Mouse (Mus musculus) lung, embryonic 14.5 days (tissue): Measurements from ENCODE around the gene Gm826. TPM values are rescaled to one million over a fixed set of nuclear protein-coding genes. Genes with fewer than 3 reads are reported as not detected.
A peak's percentile ranks its signal among the peaks of the same experiment; 100 is the strongest.

Experiments
- ATAC-seq: fragments of 200-750 bp; cut with Nextera tagmentation; 2 replicates; pipeline ENCODE4 v1.8.0; 2017; ENCODE audit warnings: mild to moderate bottlenecking, moderate TSS enrichment, moderate library complexity; ENCODE audit not compliant: insufficient read depth
- DNase-seq: peaks from one replicate; pipeline ENCODE4 v3.0.0-alpha.2; 2015
- H3K27ac ChIP-seq: fragments of 300-500 bp; sonication (generic); 2 replicates; pipeline ENCODE4 v1.5.1; 2014; ENCODE audit warnings: low read depth, mild to moderate bottlenecking, moderate library complexity
- H3K27me3 ChIP-seq: fragments of 300-500 bp; sonication (generic); 2 replicates; pipeline ENCODE4 v1.6.1; 2014; ENCODE audit warnings: low read length, control low read depth; ENCODE audit not compliant: insufficient read depth
- H3K36me3 ChIP-seq: fragments of 300-500 bp; sonication (generic); 2 replicates; pipeline ENCODE4 v1.6.1; 2014; ENCODE audit warnings: control low read depth; ENCODE audit not compliant: insufficient read depth
- H3K4me1 ChIP-seq: fragments of 300-500 bp; sonication (generic); 2 replicates; pipeline ENCODE4 v1.6.1; 2014; ENCODE audit warnings: antibody characterized with exemption, control low read depth; ENCODE audit not compliant: insufficient read depth
- H3K4me2 ChIP-seq: fragments of 300-500 bp; sonication (generic); 2 replicates; pipeline ENCODE4 v1.6.1; 2014; ENCODE audit warnings: mild to moderate bottlenecking
- H3K4me3 ChIP-seq: fragments of 300-500 bp; sonication (generic); 2 replicates; pipeline ENCODE4 v1.5.1; 2014; ENCODE audit warnings: low read depth, low read length
- H3K9ac ChIP-seq: fragments of 300-500 bp; sonication (generic); 2 replicates; pipeline ENCODE4 v1.6.1; 2014
- H3K9me3 ChIP-seq: fragments of 300-500 bp; sonication (generic); 2 replicates; pipeline ENCODE4 v1.6.1; 2016; ENCODE audit warnings: low read depth, low read length, control low read depth
- CTCF ChIP-seq: IDR thresholded peaks from 2 replicates; pipeline ENCODE4 v1.5.1; 2016; ENCODE audit warnings: antibody characterized with exemption, low read depth
- WGBS: fragments of 180-500 bp; shearing (Covaris S2); extraction: QIAGEN DNeasy Blood & Tissue Kit; methylation state at CpG from one replicate; pipeline ENCODE4 v1.1.7; 2014; 5-methylcytosine and 5-hydroxymethylcytosine counted together
- polyA plus RNA-seq: library from polyadenylated mRNA; unstranded; fragments of >200 nt; fragmentation: Nextera tagmentation; extraction: Ambion mirVana; gene quantifications from 2 replicates; pipeline ENCODE4 v1.2.1, GENCODE M21; 2014

Gm826 gene
- polyA plus RNA-seq, 1 experiment from 2014 or later, result 0.70 TPM

- Histone ChIP-seq H3K4me3 (no peak overlapping the region), H3K36me3 (no peaks in the 10 kb centered on the region), H3K27ac (no peak overlapping the region), H3K4me1 (peaks cover 6% of the 10 kb centered on the region; the same call in 1 of the 2 replicates), H3K27me3 (peaks cover 81% of the 10 kb centered on the region), H3K9ac (no peak overlapping the region), H3K9me3 (no peaks in the 10 kb centered on the region), H3K4me2 (no peak overlapping the region)
- TF ChIP-seq CTCF, result no peak
- DNase-seq (no peak), ATAC-seq (no peak)
- 23% methylated on average over 4 of the region's 4 CpGs for WGBS
These were observed 29.2 kb upstream of the Gm826 start for GRCm38 (mm10) chr2:160363201-160363600.

- WGBS, result 10% methylated on average over 16 of the region's 16 CpGs
- TF ChIP-seq CTCF, result no peak
- Histone ChIP-seq H3K27me3 (peaks cover 87% of the 10 kb centered on the region), H3K27ac (no peak overlapping the region), H3K4me1 (peaks cover 6% of the 10 kb centered on the region; the same call in 1 of the 2 replicates), H3K4me2 (no peak overlapping the region), H3K9me3 (no peaks in the 10 kb centered on the region), H3K4me3 (no peak overlapping the region), H3K9ac (no peak overlapping the region), H3K36me3 (no peaks in the 10 kb centered on the region)
- DNase-seq, result no peak
- ATAC-seq, result no peak
These were observed 27.6 kb upstream of the Gm826 start for GRCm38 (mm10) chr2:160361442-160362121.

GRCm38 (mm10) chr2:160360234-160360874, 26.4 kb upstream of the Gm826 start:
- Histone ChIP-seq H3K27ac (no peak overlapping the region), H3K27me3 (peaks cover 75% of the 10 kb centered on the region), H3K9me3 (no peaks in the 10 kb centered on the region), H3K4me2 (no peak overlapping the region), H3K4me3 (no peak overlapping the region), H3K4me1 (no peaks in the 10 kb centered on the region), H3K36me3 (no peaks in the 10 kb centered on the region), H3K9ac (no peak overlapping the region)
- no peak for ATAC-seq
- WGBS, result 8% methylated on average over 8 of the region's 8 CpGs
- no peak for DNase-seq
- no peak for TF ChIP-seq CTCF

- Histone ChIP-seq H3K27me3 (peaks cover 65% of the 10 kb centered on the region), H3K36me3 (no peaks in the 10 kb centered on the region), H3K9me3 (no peaks in the 10 kb centered on the region), H3K4me1 (0 out of 2 replicates have a peak, but pooled peaks cover under 1% of the 10 kb centered on the region), H3K27ac (no peak overlapping the region), H3K4me2 (no peak overlapping the region), H3K9ac (no peak overlapping the region), H3K4me3 (no peak overlapping the region)
- ATAC-seq (no peak), DNase-seq (peak; percentile 59)
- 3% methylated on average over 4 of the region's 4 CpGs for WGBS
- TF ChIP-seq CTCF, result no peak
These were observed 24.9 kb upstream of the Gm826 start for GRCm38 (mm10) chr2:160358896-160359295.

- Histone ChIP-seq H3K36me3 (no peaks in the 10 kb centered on the region), H3K9me3 (no peaks in the 10 kb centered on the region), H3K4me1 (0 out of 2 replicates have a peak, but pooled peaks cover 4% of the 10 kb centered on the region), H3K9ac (no peak overlapping the region), H3K27me3 (peaks cover 52% of the 10 kb centered on the region), H3K27ac (no peak overlapping the region), H3K4me2 (no peak overlapping the region), H3K4me3 (no peak overlapping the region)
- TF ChIP-seq CTCF, result no peak
- 40% methylated on average over 4 of the region's 4 CpGs for WGBS
- DNase-seq (no peak), ATAC-seq (no peak)
These were observed 23.5 kb upstream of the Gm826 start for GRCm38 (mm10) chr2:160357442-160357841.

GRCm38 (mm10) chr2:160356132-160356531, 22.2 kb upstream of the Gm826 start:
- no peak overlapping the region for H3K4me2 ChIP-seq
- H3K27me3 ChIP-seq, result peaks cover 39% of the 10 kb centered on the region
- WGBS, result 32% methylated on average over 5 of the region's 5 CpGs
- 0 out of 2 replicates have a peak, but pooled peaks cover 4% of the 10 kb centered on the region for H3K4me1 ChIP-seq
- H3K9me3 ChIP-seq, result no peaks in the 10 kb centered on the region
- no peak overlapping the region for H3K27ac ChIP-seq
- no peak overlapping the region for H3K9ac ChIP-seq
- DNase-seq, result peak; percentile 54
- TF ChIP-seq CTCF, result peak; percentile 67
- H3K4me3 ChIP-seq, result no peak overlapping the region
- ATAC-seq, result no peak
- H3K36me3 ChIP-seq, result no peaks in the 10 kb centered on the region

- WGBS, result 56% methylated on average over 2 of the region's 2 CpGs
- DNase-seq (no peak), ATAC-seq (no peak)
- no peak overlapping the region for H3K4me3 ChIP-seq
- no peaks in the 10 kb centered on the region for H3K9me3 ChIP-seq
- peak; percentile 24; the same call in 1 of the 2 replicates for TF ChIP-seq CTCF
- no peaks in the 10 kb centered on the region for H3K36me3 ChIP-seq
- no peak overlapping the region for H3K9ac ChIP-seq
- peaks cover 21% of the 10 kb centered on the region for H3K27me3 ChIP-seq
- H3K4me2 ChIP-seq, result no peak overlapping the region
- H3K27ac ChIP-seq, result no peak overlapping the region
- 0 out of 2 replicates have a peak, but pooled peaks cover 4% of the 10 kb centered on the region for H3K4me1 ChIP-seq
These were observed 20.4 kb upstream of the Gm826 start for GRCm38 (mm10) chr2:160354319-160354718.
